Mouse (Mus musculus) T-helper 17 cell (primary cell): ENCODE data around the gene Tbc1d21.

ENCODE experiments used
- in situ Hi-C, 2 experiments: fragments of 300-600 bp; cut with MboI, MseI; formaldehyde crosslinking; loops; 1 replicate in 1 of 2; 2 replicates in 1 of 2; pipeline ENCODE4 v1.15.1; 2025; ENCODE audit warnings: high pct_unique_total_duplicates in 2 of 2

The Tbc1d21 gene

GRCm38 (mm10) chr9:58346498-58346897, 23.8 kb downstream of the Tbc1d21 start:
- in situ Hi-C loops: loop anchor here (10.0 kb wide), 2 partner anchors 368 to 1458 kb away; no protein-coding TSS in a partner anchor

GRCm38 (mm10) chr9:58345963-58346362, 24.3 kb downstream of the Tbc1d21 start:
- in situ Hi-C loops: loop anchor here (10.0 kb wide), 2 partner anchors 369 to 1459 kb away; no protein-coding TSS in a partner anchor

- in situ Hi-C loops: loop anchor here (10.0 kb wide), 2 partner anchors 373 to 1463 kb away; no protein-coding TSS in a partner anchor
These were observed 28.5 kb downstream of the Tbc1d21 start for GRCm38 (mm10) chr9:58341795-58342194.

GRCm38 (mm10) chr9:58336650-58337281, 33.5 kb downstream of the Tbc1d21 start:
- in situ Hi-C loops: no loop called here

GRCm38 (mm10) chr9:58331276-58331675, 39.0 kb downstream of the Tbc1d21 start:
- in situ Hi-C loops: no loop called here

- in situ Hi-C loops: no loop called here
These were observed 40.0 kb downstream of the Tbc1d21 start for GRCm38 (mm10) chr9:58330293-58330692.

GRCm38 (mm10) chr9:58327382-58327781, 42.9 kb downstream of the Tbc1d21 start:
- in situ Hi-C loops: no loop called here

GRCm38 (mm10) chr9:58326477-58327180, 43.6 kb downstream of the Tbc1d21 start:
- in situ Hi-C loops: no loop called here

- in situ Hi-C loops: no loop called here
These were observed 48.6 kb downstream of the Tbc1d21 start for GRCm38 (mm10) chr9:58321681-58322080.

GRCm38 (mm10) chr9:58318317-58318716, 51.9 kb downstream of the Tbc1d21 start:
- in situ Hi-C loops: loop anchor here in 1 of 2 experiments (10.0 kb wide), 1 partner anchor 1454 kb away; the partner anchor contains the start of genes Cspg4 and Odf3l1

- in situ Hi-C loops: loop anchor here in 1 of 2 experiments (10.0 kb wide), 1 partner anchor 1453 kb away; the partner anchor contains the start of genes Cspg4 and Odf3l1
These were observed 52.9 kb downstream of the Tbc1d21 start for GRCm38 (mm10) chr9:58317381-58317780.

- in situ Hi-C loops: loop anchor here in 1 of 2 experiments (10.0 kb wide), 1 partner anchor 1452 kb away; the partner anchor contains the start of genes Cspg4 and Odf3l1
These were observed 53.5 kb downstream of the Tbc1d21 start for GRCm38 (mm10) chr9:58316784-58317183.

- in situ Hi-C loops: loop anchor here in 1 of 2 experiments (10.0 kb wide), 1 partner anchor 1451 kb away; the partner anchor contains the start of genes Cspg4 and Odf3l1
These were observed 54.4 kb downstream of the Tbc1d21 start for GRCm38 (mm10) chr9:58315850-58316249.

GRCm38 (mm10) chr9:58314682-58315360, 55.4 kb downstream of the Tbc1d21 start:
- in situ Hi-C loops: loop anchor here in 1 of 2 experiments (10.0 kb wide), 1 partner anchor 1450 kb away; the partner anchor contains the start of genes Cspg4 and Odf3l1

GRCm38 (mm10) chr9:58312944-58313359, 57.3 kb downstream of the Tbc1d21 start, which contains the start of gene Loxl1:
Gene Loxl1, minus strand, starts transcription at chr9:58313186.
- in situ Hi-C loops: loop anchor here in 1 of 2 experiments (10.0 kb wide), 1 partner anchor 1448 kb away; the partner anchor contains the start of genes Cspg4 and Odf3l1

- in situ Hi-C loops: loop anchor here in 1 of 2 experiments (10.0 kb wide), 1 partner anchor 1448 kb away; the partner anchor contains the start of genes Cspg4 and Odf3l1
These were observed 57.9 kb downstream of the Tbc1d21 start for GRCm38 (mm10) chr9:58312196-58312943.

- in situ Hi-C loops: loop anchor here in 1 of 2 experiments (10.0 kb wide), 1 partner anchor 1447 kb away; the partner anchor contains the start of genes Cspg4 and Odf3l1
These were observed 58.9 kb downstream of the Tbc1d21 start for GRCm38 (mm10) chr9:58311191-58311910.

GRCm38 (mm10) chr9:58310043-58310660, 60.1 kb downstream of the Tbc1d21 start:
- in situ Hi-C loops: loop anchor here in 1 of 2 experiments (10.0 kb wide), 1 partner anchor 1445 kb away; the partner anchor contains the start of genes Cspg4 and Odf3l1
